Mouse (Mus musculus) thymus, postnatal 0 days (tissue): Measurements from ENCODE around the gene Mxra7. TPM values are rescaled to one million over a fixed set of nuclear protein-coding genes. Genes with fewer than 3 reads are reported as not detected.

ENCODE experiments used
- DNase-seq: peaks from one replicate; pipeline ENCODE4 v3.0.0-alpha.2; 2015; ENCODE audit warnings: low spot score
- polyA plus RNA-seq: library from polyadenylated mRNA; unstranded; fragments of >200 nt; fragmentation: Nextera tagmentation; extraction: Ambion mirVana; gene quantifications from 2 replicates; pipeline ENCODE4 v1.2.1, GENCODE M21; 2015

The Mxra7 gene
- polyA plus RNA-seq, 1 experiment from 2014 or later = 5.0 TPM

DNA sequence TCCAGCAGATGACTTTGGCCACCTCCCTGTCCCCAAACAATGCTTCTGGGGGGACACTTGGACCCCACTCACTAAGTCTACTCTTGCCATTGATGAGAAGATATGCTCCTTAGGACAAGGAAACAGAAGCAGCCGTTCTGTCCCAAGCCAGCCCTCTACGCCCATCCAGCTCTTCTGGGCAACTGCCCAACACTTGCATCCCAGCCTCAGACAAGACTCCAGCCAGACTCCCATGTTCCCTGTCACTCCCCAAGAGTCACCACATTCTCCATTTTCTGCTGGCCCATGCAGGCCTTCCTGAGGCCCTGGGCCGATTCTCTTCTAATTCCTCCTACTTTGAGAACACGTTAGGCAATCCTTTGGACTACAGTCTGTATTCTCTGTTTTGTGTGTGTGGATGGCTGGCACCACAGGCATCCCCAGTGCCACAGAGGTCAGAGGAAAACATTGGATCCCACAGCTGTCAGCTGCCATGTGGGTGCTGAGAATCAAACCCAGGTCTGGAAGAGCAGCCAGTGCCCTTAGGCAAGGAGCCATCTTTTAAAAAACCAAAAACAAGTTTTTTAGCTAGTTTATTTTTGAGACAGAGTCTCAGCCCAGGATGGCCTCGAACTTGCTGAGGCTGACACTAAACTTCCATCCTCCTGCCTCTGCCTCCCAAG is 7.8 kb downstream of the Mxra7 start:
- no peak for DNase-seq

GRCm38 (mm10) chr11:116818722-116819121 is 9.1 kb downstream of the Mxra7 start:
- DNase-seq = no peak

GRCm38 (mm10) chr11:116817567-116817966 is 10.3 kb downstream of the Mxra7 start:
- DNase-seq = no peak

GRCm38 (mm10) chr11:116816769-116817168 is 11.1 kb downstream of the Mxra7 start:
- no peak for DNase-seq

DNA sequence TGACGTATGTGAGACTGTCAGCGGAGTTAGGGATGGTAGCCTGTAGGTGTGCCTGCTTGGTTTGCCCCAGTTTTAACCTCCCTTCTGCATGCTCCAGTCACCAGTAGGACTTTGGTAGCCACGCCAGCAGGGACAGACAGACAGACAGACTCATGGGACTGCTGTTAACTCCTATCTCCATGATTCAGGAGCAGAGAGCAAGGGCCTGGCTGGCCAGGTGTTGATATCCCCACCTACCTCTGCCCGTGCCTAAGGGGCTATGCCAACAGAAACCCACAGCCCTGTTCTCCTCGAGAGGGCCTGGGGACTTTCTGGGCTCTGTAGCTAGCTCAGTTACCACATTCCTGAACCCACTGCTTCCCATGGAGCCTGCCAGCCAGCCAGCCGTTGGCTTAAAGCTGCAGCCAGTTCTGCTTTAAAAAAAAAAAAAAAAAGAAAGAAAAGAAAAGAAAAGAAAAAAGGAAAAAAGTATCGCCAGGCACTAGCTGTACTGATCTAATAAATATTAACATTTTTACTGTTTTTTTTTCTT is 12.9 kb downstream of the Mxra7 start:
- no peak for DNase-seq

DNA sequence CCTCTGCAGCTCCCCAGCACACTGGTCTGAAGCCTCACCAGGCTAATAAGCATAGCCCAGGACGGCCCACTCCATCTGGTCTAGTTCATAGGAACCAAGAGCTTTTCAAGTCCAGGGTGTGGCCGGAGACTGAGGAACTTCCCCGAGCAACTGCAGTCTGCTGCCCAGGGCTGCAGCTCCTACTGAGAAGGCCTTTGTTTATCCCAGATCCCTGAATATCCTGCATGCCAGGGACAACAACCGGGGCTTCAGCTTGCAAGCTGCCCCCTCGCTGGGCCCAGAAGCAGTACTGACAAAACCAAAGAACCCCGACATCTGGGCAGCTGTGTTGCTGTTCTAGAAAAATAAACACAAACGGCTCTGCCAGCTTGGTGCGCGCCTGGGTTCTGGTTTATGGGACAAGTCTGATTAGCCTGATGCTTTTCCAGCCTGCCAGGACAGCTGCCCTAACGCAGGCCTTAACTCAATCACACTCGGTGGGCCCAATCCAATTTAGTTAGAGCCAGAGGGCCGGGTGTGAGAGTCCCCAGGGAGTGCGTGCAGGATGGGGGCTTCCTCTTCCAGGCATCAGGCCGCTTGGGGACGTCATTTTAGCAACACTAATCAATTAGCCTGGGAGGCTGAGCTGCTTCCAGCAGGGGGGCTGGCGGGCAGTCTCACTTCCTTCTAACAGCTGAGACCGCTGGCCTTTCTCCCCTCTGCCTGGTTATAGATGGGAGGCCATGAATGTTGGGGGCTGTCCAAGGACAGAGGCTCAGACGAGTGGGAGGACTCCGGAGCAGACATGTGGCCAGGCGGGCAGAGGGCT is 13.6 kb downstream of the Mxra7 start:
- DNase-seq = no peak

DNA sequence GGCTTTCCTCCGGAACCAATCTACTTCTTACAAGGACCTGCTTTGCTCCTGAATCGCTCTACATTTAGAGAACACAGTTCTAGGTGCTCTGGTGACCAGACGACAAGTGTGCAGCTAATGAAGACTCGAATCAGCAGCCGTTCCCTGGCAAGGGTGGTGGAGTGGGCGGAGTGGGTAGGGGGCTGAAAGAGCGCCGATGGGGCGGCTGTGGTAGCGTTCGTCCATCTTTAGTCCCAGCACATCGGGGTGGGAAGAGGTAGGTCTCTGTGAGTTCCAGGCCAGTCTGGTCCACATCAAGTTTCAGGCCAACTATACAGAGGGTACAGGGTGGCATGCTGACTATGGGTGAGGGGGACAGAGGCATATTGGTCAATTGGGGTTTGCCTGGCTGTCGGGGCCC is 14.2 kb downstream of the Mxra7 start:
- DNase-seq = no peak

- no peak for DNase-seq
Observed at GRCm38 (mm10) chr11:116812793-116813529, 14.9 kb downstream of the Mxra7 start.

DNA sequence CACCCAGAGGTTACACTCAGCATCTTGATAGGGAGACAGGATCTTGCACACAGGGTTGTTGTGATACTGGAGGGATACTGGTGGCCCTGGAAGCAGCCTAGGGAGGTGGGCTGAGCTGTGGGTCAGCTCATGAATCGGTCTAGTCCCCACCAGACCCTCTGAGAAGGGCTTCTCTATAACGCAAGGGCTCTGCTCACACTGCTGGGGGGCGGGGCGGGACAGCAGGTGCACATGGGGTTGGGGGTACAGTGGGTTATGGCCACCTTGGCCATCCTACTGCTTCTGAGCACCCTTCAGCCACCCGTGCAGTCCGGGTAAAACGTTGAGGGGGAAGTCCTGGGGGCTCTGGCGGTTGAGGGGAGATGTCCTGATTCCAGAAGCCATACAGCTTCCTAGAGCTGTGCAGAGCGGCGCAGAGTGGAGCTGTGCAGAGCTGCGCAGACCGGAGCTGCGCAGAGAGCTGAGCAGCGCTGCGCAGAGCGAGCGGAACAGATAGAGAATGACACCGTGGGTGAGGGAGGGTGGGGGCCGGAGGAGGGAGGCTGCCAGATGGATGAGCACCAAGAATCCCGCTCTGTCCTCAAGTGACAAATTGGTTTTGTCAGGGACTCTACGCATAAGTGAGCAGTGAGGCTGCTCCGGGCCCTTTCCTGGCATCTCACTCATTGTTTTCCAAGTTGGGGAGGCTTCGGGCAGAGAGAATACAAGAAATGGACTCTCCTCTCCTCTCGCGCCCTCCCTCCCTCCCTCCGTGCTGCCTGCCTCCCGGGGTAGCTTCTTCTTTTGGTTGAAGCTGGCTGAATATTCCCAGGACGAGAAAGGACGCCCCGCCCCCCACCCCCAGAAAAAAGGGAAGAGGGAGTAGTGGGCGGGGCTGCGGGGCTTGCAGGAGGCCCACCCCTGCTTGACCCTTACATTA is 16.6 kb downstream of the Mxra7 start:
- DNase-seq = peak; percentile 79

DNA sequence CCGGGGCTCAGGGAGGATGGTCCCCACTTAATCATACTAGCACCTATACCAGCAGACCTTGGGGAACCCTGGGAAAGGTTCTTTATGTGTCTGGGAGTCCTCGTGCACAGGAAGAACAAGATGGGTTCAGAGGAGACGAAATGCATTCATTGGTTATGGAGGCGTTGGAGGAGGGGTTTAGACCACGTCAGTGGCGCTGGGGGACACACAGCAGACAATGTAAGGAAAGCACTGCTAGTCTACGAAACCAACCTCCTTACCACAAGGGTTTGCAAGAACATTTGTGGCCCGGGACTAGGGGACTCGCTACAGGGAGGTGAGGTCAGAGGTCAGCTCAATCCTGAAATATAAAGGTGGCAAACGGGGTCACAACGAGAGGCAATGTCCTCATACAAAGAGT is 17.3 kb downstream of the Mxra7 start:
- DNase-seq = no peak

DNA sequence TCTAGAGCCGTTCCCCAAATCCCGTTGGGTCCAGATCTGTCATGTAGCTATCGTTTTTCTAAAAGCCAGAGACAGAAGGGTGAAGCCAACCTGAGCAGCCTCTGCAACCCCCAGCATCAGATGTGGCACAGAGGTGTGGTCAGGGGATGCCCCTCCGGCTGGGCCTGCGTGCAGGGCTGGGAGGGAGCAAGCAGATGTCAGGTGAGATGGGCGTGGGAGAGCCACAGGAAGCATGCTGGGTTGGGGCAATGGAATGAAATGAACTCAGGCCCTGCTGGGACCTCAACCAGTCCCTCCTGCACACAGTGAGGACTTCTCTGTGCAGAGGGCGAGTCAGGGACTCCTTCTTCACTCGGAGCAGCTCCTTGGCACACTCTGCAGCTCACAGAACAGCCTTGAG is 18.3 kb downstream of the Mxra7 start:
- no peak for DNase-seq

- DNase-seq = no peak
Observed at GRCm38 (mm10) chr11:116808811-116809395, 18.9 kb downstream of the Mxra7 start.

DNA sequence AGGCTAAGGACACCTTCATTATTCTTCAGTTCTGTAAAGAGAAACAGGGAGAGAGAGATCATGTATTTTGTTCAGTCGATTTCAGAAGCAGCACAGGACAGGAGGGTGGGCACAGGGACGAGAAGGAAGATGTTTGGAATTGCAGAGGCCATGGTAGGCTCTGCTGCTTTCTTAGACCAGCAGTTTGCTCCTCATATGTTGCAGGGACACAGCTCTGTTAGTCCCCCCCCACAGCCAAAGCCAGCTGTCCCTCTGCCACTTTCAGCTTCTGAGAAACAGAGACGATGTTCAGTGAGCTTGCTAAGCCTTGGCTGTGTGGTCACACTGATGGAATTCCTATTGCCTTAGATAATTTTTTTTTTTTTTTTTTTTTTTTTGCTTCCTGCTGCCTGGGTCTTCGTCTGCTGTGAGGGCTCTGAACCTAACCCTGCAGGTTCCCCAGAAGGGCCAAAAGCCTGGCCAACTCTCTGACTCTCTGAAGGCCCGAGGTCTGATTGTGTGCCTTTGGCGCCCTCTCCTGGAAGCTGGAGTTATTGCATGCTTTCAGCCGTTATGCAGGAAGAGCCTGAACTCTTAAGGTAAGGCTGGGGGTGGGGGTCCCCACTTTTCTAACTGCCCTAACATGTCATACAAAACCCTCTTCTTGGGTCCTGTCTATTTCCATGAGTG is 19.8 kb downstream of the Mxra7 start:
- DNase-seq = peak; percentile 85

DNA sequence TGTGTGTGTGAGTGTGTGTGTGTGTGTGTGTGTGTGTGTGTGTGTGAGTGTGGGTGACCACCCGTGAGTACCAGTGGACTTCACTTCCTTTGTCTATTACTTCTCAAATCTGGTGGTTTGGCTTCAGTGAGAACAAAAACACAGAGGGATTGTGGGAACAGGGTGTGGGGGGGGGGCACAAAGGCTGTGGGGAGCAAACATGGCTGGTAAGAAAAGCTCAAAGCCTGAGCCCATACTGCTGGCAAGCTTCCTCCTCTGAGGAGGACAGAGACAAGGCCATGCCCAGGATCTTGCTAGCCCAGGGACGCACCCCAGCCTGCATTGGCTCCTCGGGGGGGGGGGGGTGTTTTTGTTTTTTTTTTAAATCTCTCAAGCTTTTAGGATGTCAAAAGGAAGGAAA is 20.3 kb downstream of the Mxra7 start:
- no peak for DNase-seq

- DNase-seq = no peak
Observed at GRCm38 (mm10) chr11:116807116-116807515, 20.7 kb downstream of the Mxra7 start.

- DNase-seq = no peak
Observed at GRCm38 (mm10) chr11:116806136-116807071, 21.4 kb downstream of the Mxra7 start.

- DNase-seq = no peak
Observed at GRCm38 (mm10) chr11:116802709-116803108, 25.1 kb downstream of the Mxra7 start.

- no peak for DNase-seq
Observed at GRCm38 (mm10) chr11:116801106-116801505, 26.7 kb downstream of the Mxra7 start.

DNA sequence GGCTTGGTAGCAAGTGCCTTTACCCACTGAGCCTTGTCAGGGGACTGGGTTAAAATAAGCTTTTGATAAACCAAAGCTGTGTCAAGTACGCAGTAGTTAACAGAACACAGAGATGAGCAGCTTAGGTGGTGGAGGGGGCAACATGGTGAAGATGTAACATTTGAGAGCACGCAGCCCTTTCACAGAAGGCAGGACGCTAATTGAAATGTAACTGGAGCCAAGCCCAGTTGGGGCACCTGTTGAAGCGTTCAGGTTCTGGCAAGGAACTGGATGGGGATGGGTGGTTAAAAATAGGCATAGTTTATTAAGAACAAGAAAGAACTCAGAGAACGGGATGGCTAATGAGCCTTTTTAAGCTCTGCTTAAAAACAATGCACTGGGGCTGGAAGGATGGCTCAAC is 28.5 kb downstream of the Mxra7 start:
- DNase-seq = no peak
